Mouse (Mus musculus) lung, postnatal 0 days (tissue): Measurements from ENCODE around the gene Gm49336.

Experiments
- CTCF ChIP-seq: IDR thresholded peaks from 2 replicates; pipeline ENCODE4 v1.5.1; 2016; ENCODE audit warnings: antibody characterized with exemption, mild to moderate bottlenecking
- EP300 ChIP-seq: IDR thresholded peaks from 2 replicates; pipeline ENCODE4 v1.6.1; 2016; ENCODE audit warnings: antibody characterized with exemption, mild to moderate bottlenecking, control low read depth

DNA sequence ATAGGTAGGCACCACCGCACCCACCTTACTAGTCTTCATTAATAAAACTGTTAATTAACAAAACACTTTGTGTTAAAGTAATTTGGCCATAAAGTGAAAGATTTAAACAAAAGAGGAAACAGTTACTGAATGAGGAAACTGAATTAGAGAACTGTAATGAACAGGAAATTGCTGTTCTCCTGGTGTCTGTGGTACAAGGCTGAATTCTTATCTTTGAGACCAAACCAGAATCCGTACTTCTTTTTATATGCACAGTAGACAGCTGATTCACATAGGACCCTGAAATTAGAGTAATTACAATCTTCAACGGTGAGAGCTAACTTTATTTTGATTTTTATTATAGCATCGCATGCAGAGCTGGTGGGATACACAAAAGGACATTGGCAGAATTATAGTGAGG is 39.1 kb upstream of the Gm49336 start:
- no peak for TF ChIP-seq CTCF
- no peak for TF ChIP-seq EP300
